Mouse (Mus musculus) NIH3T3 (cell line): ENCODE results near the gene Sirt6.

Source experiments
- DNase-seq: peaks from one replicate; pipeline ENCODE4 v3.0.0-alpha.2; 2012; ENCODE audit warnings: low read depth

Gene Sirt6

GRCm38 (mm10) chr10:81595599-81595998 is 32.0 kb downstream of the Sirt6 start:
- DNase-seq = no peak

- no peak for DNase-seq
These were observed 33.7 kb downstream of the Sirt6 start for GRCm38 (mm10) chr10:81593935-81594334.

GRCm38 (mm10) chr10:81593223-81593622 is 34.4 kb downstream of the Sirt6 start:
- no peak for DNase-seq

- no peak for DNase-seq
These were observed 35.0 kb downstream of the Sirt6 start for GRCm38 (mm10) chr10:81592631-81593030.

- DNase-seq = peak; percentile 50
These were observed 35.8 kb downstream of the Sirt6 start for GRCm38 (mm10) chr10:81591846-81592245.

GRCm38 (mm10) chr10:81588739-81589138 is 38.9 kb downstream of the Sirt6 start:
- DNase-seq = no peak

- no peak for DNase-seq
These were observed 44.2 kb downstream of the Sirt6 start for GRCm38 (mm10) chr10:81583347-81583746.

GRCm38 (mm10) chr10:81580441-81581070 is 47.0 kb downstream of the Sirt6 start:
- no peak for DNase-seq

GRCm38 (mm10) chr10:81579967-81580366 is 47.6 kb downstream of the Sirt6 start:
- DNase-seq = no peak

GRCm38 (mm10) chr10:81575695-81576094 is 51.9 kb downstream of the Sirt6 start:
- peak; percentile 74 for DNase-seq

- peak; percentile 61 for DNase-seq
These were observed 52.4 kb downstream of the Sirt6 start for GRCm38 (mm10) chr10:81575208-81575631.

GRCm38 (mm10) chr10:81574081-81575056 is 53.2 kb downstream of the Sirt6 start, which contains the start of gene Tle2:
Tle2 (plus strand) TSS chr10:81574561.
- peak; percentile 60 for DNase-seq

- no peak for DNase-seq
These were observed 54.6 kb downstream of the Sirt6 start for GRCm38 (mm10) chr10:81572975-81573374.

GRCm38 (mm10) chr10:81572133-81572671 is 55.4 kb downstream of the Sirt6 start:
- no peak for DNase-seq
